Mouse (Mus musculus): ENCODE measurements at regions not wholly inside any gene's neighbourhood (a gene's known extent, or its start where the extent isn't known, plus 50 kb on each side); places are given as distances from the start of the nearest gene placed in this dataset.
"Not testable (repeated sequence)": the region's sequence is repeated elsewhere in the genome, so short reads cannot be mapped to it uniquely, and the experiment has no call there.

GRCm38 (mm10) chrX:75675271-75675670 is 97.2 kb upstream of the Rab39b start:
- TF ChIP-seq POLR2A (IDR thresholded peaks at IDR 0.05; ENCODE audit: extremely low read depth, insufficient read depth, low read length); CTCF (IDR thresholded peaks at IDR 0.05; ENCODE audit: low read depth, low read length): not testable (repeated sequence)
